Mouse (Mus musculus): ENCODE measurements at regions not wholly inside any gene's neighbourhood (a gene's known extent, or its start where the extent isn't known, plus 50 kb on each side); places are given as distances from the start of the nearest gene placed in this dataset.

DNA sequence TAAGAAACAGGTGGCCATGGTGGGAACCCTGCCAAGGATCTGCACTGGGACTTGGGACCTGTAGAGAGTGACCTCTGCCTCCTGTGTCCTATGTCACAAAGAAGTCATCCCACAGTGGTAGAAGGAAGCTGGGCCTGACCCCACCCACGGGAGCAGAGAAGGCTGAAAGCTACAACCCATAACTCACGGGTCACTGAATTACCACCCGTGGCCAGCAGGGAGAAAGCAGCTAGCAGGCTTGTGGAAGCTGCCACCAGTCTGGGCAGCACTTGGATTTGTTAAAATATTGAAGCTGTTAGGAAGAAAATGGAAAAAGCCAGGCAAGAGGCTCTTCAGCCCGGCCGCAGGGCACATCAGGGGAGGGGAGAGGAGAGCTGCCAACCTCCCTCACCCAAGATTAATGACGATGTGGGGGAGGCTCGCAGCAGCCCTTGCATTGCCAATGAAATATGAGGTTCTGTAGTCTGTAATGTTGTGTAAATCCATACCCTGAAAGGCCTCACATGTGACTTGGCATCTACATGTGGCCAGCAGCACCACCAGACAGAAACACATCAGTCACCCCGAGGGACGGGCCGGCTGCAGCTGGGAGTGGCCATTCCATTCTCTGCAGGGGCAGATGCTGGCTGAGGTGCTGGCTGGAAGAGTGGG lies 94.5 kb downstream of the Olfm1 start:
- DNase-seq: no peak

DNA sequence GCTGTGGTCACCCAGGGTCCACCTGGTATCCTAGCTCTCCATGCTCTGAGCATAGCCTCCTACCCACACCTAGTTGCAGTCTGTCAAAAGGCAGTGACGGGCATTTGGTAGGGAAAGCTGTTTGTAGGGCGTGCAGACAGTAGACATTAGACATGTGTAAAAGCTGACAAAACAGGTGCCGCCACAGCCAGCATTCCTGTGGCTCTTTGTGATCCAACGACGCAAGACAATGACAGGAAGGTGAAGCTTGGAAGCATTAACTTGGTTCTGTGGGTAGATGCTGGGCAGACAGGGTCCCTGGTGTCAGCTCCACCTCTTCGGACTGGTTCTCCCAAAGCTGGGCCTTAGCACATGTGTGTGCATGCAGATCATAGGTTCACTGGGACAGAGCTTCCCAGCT lies 96.5 kb downstream of the Olfm1 start:
- no peak for DNase-seq

DNA sequence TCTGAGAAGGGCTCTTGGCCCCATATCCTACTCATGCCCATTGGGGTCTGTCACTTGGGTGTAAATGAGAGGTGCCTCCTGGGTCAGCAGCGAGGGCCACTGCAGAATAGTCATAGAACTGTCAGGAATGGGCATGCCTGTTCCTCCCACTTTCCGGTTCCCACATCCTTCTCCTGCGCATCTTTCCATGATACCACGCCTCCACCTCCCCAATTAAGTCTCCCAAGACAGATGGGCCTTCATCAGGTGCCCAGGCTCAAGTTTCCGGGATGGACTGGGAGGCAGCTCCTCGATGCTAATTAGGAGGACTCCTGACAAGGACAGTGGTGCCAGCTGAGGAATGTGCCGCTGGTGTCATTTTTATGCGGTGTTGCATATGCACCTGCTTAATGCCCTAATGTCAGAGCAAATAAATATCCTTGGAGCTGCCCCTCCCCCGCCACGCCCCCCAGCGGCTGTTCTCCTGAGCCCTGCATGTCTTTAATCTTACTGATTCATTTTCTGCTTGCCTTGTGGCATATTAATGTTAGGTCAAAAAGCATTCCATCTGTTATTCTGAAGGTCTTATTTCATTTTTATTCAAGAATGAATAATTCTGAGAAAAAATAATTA lies 97.2 kb downstream of the Olfm1 start:
- no peak for DNase-seq

DNA sequence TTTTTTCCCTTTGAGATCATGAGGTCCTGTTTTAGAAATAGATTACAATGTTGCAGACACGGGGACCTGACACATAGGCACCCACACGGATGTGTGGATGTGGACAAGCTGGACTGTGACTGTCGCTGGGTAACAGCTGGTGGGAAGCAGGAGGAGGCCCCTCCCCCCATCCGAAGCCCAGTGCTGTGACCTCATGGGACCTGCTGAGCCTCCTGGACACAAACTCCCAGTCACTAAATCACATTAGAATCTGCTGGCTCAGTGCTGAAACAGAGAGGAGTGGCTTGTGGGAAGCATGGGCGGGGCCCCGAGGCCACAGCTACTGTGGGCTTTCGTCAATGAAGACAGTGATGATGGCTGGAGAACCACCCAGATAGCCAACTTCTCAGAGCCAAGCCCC lies 101.7 kb downstream of the Olfm1 start:
- no peak for DNase-seq

DNA sequence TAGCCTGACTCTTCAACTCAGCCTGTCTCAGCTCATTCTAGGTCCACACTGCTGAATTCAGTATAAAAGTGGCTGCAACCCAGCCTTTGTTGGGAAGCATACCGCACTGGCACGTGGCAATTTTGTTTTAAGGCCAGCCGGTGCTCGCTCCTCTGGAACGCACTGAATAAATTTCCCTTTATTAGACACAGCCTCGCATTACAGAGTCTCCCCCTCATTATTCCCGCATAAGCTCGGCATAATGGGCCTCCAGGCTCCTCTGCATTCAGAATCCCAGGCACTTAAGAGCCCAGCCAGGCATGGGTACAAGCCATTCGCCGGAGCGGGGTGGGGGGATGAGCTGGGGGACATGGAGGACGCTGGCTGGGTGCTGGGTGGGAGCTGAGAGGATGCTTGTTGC lies 103.4 kb downstream of the Olfm1 start:
- no peak for DNase-seq

DNA sequence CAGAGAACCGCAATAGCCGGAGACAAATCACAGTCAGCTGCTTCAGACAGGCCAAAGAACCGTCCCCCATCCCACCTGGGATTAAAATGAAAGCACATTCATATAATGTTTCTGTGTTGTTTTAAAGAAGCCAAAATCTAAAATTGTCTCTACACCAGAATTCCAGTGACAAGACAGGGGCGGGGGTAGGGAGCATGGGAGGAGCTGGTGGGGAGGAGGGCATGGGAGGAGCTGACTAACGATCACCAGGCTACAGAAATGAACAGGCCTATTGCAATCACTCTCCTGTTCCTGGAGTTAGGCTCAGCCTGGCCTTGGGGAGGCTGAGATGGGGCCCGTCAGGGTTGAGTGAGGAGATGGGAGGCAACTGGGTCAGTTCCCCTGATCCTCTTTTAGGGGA lies 105.9 kb downstream of the Olfm1 start:
- no peak for DNase-seq

DNA sequence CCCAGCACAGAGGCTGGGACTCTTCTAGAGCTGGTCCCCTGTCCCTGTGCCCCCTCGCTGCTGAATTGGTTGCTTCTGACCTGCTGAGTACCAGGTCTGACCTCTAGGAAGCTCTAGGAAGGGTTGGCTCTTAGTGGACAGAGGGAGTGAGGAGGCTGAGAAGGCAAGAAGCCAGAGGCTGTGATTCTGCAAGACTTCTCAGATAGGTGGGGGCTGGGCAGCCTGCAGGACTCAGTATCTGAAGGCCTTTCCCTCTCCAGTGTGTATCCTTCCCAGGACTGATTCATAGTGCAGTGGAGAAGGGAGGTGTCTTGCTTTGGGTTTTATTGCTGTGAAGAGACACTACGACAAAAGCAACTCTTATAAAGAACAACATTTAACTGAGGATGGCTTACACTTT lies 106.6 kb downstream of the Olfm1 start:
- no peak for DNase-seq

DNA sequence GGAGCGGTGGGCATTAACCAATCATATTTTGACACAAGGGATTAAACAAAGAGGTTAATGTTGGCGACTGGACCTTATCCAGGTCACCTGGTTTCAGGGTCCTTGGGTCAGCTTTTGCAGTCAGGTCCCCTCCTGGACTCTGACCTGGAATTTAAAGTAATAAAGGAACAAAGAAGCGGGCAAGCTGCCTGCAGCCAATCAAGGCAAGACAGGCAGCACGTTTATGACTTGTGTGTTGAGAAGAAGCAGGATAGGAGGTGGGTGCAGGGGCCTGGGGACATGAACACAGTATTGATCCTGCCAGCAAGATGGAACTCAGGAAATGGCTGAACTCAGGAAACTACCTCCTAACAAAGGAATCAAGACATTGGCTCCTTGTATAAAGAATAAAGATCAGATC lies 108.5 kb downstream of the Olfm1 start:
- DNase-seq: no peak

DNA sequence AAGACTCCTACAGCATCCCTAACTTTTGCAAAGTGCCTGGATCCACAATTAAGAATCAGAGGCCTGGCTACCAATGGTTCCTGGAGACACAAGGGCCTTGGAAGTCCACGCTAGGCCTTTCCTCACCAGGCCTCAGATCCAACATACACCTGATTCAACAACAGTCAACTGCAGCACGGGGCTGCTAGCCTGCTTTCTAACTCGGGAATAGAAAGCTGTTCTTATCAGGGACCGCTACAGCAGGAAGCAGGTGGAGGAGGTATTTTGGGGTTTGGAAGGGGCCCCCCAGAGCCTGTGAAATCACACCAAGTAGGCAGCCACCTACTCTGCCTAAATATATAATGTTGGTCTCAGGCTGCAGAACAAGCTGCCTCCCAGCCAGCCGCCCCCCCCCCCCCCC lies 111.1 kb downstream of the Olfm1 start:
- DNase-seq: no peak

DNA sequence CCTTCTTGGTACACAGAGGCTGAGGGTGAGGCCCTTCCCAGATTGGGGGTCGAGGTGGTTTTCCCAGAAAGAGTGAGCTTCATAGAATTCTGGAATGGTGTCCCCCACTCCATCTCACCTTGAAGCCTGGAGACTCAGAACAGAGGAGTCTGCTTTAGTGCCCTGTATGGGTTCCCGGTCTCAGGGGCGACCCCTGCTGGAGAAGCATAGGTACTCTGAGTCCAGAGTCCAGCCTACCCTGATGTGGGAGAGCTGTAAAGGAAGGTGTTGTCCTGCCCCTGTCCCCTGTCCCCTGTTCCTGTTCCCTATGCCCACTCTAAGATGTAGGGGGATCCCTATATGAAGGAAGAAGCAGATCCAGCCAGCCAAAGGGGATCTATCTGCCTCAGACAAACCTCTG lies 111.9 kb downstream of the Olfm1 start:
- peak; percentile 78 for DNase-seq

DNA sequence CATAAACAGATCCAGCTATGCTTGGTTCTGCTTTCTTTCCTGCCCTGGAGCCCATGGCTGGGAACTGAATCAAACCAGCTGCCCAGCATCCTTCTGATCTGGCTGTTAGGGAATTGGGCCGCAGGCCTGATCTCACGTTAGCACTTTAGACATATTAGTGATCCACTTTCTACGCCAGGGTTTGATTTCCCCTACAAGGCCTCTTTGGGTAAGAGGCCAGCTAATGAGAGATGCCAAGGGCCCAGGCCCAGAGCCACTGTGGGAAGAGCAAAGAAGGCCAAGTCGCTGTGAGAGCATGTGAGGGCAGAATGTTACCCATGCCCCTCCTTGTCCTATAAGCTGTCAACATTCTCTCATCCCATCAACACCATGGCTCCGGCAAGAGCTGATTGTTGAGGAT lies 116.3 kb downstream of the Olfm1 start:
- DNase-seq: no peak

DNA sequence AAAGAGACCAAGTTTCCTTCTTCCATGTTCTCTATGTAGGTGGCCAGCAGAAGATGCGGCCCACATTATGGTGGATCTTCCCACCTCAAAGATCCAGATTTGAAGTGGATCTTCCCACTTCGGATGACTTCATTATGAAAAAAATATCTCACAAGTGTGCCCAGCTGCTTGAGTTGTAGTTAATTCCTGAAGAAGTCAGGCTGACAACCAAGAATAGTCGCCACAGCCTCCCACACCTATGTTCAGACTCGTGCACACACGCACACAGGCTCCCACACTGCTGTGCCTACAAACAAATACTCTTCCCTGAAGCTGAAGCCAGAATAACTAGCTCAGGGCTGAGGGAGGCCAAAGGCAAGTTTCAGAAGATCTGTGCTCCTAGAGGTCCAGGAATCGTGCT lies 119.4 kb downstream of the Olfm1 start:
- no peak for DNase-seq

DNA sequence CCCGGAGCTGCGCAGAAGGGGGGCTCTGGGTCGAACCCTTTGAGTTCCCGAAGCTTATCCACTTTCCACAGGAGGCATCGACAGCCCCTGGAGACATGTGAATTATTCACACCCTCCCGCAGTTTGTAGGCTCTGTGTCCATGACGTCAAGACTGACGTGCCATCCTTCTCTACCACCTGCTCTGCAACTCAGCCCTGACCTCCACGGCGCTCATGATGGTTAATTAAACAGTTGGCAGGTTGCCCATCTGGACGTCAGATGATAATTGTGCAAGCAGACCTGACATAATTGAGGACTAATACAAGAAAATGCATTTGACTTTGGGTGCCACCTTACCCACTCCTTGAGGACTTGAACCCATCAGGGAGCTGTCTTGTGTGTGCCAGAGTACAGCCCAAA lies 121.1 kb upstream of the Ppp1r26 start:
- DNase-seq: no peak

DNA sequence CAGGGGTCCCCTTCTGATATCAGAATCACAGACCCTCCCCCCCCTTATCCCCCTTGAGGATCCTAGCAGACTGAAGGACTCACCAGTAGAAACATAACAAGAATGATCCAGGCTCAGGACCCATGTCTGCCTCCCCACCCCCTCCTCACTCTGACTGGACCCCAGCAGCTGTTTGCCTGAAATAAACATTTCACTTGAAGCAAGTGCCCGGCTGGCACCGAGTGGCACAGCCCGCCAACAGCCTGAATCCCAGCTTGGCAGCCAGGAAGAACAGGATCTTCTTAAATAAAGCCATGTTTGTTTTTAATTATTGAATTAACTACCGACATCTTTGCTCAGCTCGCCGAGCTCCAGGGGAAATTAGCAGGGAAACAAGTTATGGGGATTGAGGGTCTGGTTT lies 120.5 kb upstream of the Ppp1r26 start:
- DNase-seq: no peak

DNA sequence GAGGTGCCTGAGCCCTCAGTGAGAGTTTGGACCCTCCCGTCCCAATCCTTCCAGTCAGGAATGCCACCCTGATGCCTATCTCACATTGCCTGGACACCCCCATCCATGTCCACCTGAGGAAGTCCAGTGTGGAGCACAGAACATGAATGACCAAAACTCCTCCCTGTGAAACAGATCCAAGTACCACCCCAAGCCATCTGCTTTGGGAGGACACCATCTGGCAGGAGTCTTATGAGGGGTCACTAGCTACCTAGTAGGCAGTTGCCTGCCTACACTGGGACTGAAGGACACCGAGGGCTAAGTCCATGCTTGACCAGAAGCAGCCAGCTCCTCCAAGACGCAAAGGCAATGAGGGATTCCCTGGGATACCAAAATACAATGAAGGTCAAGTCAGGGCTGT lies 119.9 kb upstream of the Ppp1r26 start:
- no peak for DNase-seq

DNA sequence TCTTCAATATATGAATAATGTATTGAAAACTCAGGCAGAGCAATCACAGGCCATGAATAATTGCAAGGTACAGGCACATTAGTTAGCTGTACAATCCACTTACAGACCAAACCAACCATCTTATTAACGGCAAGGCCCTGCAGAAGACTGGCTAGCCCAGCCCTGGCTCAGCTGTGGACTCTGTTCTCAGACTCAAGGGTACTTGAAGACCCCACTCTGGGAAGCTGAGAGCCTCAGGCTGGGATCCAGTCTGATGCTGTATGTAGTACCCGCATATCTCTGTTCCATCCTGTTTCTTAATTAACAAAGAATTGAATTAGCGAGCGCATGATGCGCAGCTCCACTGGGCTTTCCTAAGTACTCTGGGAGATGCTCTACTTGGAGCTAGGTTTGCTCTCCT lies 117.5 kb upstream of the Ppp1r26 start:
- no peak for DNase-seq

DNA sequence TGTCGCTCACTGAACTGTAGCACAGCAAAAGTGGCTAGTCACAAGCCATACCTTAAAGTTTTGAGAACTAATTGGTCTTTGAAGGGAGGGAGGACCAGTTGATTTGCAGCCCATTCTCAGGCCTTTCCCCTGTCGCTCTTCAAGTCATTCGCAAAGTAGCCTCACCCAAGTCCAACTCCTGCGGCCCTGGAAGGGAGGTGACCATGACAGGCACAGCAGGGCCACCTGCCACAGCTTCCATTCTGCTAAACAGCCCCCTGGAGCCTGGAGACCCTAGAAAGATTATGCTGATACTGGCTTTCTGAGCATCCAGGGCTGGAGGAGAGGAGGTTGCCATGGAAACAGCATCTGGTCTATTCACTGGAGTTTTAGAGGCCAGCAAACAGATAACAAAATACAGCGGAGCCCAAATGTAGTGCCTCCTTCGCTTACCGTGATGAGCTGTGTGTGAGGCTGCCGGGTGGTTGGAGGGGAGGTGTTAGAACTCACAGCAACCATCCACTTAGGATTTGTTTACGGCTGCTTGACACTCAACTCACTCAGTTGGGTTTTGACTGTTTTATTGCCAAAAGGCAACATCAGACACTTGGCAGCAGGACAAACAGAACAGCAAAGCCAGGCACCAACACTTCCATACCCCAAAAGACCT lies 111.3 kb upstream of the Ppp1r26 start:
- DNase-seq: no peak

DNA sequence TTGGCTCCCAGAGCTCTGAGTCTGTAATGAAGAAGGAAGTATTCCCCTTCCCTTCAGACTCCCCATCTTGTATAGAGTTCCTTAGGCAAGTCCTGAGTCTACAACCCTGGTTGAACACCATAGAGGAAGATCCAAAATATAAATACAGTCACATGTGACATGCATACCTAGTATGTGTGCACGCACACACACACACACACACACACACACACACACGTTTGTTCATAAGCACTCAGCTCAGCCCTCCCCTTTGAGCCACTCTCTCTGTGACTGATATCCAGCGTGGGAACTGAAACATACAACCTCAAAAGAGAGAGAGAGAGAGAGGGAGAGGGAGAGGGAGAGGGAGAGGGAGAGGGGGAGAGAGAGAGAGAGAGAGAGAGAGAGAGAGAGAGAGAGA lies 110.8 kb upstream of the Ppp1r26 start:
- DNase-seq: no peak

DNA sequence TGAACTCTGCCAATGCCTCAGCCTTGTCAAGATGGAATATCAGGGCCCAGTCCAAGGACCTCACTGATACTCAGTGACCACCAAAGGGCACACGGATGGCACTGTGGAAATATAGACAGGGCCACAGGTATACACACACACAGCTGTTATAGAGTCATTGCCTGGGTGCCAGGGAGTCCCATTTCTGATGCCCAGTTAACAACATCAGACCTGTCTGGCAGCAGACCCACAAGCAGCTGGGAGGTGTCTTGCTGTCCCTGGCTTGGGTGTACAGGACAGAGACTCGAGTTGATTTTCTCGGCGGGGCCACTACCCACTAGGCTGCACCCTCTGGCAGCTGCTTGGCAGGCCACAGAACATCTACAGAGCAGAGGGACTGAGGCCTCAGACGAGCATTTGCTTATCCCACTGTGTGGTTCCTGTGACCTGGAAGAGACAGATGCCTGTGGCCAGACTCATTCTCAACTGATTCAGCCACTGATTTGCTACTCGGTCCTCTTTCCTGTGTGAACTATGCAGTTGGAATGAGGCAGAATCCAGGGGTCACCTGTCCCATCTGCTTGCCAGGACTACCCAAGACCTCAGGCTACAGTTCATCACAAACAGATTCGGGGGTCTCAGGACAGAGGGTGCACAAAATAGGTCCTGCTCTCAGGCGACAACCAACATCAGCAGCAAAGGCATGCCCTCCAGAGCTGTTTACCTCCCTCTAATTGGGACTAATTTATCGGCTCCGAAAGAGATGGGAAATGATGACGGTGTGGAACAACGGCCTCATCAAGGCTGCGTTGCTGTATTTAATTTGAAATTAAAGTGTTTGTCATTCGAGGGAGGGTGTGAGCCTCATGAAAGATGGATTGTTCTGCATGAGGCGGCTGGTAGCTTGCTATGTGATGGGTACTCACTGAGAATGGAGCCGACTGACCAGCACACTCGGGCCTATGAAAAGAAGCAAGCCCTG lies 110.0 kb upstream of the Ppp1r26 start:
- DNase-seq: no peak

DNA sequence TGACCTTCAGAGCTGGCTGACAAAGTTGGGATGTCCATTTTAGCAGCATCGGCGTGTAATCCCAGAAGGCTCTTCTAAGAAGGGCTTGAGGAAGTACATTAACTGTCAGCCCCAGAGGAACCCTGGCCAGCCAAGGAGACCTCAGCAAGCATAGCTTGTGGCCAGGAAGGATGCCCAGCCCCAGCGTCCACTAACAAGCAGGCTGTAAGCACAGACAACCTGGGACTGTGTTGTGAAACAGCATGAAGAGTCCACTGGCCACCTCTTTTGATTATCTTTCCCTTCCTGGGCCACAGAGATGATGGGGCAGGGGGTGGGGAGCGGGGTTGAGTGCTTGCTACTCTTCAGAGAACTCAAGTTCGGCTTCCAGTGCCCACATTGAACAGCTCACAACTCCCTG lies 109.0 kb upstream of the Ppp1r26 start:
- no peak for DNase-seq

DNA sequence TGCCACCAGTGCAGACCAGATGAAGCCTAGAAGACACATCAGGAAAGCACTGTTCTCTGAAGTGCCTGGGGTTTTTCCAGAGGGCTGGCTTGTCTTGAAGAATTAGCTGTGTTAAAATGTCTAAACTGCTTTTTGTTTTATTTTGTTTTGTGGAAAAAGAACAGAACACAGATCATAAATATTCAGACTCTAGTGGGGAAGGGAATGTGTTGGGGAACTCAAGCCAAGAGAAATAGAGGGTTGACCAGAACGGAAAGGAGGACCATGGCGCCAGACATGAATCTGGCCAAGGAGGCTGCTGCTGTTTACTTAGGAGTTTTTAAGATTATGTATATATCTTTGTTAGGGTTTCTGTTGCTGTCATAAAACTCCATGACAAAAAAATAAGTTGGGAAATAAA lies 105.3 kb upstream of the Ppp1r26 start:
- DNase-seq: no peak

DNA sequence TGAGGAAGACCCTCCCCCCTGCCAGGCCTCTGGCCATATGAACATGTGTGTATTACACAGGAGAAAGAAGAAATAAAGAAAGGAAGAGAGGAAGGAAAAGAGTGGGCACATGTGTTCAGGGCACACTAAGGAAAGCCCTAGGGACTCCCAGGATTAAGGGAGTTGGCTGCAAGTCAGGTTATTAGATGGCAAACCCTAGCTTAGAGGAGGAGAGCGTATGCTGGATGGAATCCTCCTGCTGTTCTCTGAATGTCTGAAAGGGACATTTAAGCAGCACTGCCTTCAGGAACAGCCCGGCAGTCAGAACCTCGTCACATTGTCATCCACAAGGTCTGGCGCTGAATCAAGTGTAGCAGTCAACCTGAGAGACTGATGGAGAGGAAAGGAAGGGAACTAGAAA lies 98.1 kb upstream of the Ppp1r26 start:
- DNase-seq: no peak

DNA sequence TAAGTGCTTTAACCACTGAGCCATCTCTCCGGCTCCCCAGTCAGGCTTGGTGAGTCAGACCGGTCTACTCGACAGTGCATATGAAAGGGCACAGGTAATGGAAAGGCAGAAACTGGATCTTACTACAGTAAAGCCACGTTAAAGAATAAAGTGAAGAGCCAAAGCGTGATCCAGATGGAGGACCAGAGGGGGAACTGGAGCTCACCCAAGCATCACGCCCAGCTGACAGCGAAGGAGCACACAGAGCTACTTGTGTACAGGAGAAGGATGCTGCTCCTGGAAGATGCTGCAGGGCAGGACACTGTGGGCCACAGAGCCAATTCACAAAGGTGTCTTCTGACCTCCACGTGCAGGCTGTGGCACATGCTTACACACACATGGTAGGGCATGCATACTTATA lies 96.7 kb upstream of the Ppp1r26 start:
- DNase-seq: no peak

DNA sequence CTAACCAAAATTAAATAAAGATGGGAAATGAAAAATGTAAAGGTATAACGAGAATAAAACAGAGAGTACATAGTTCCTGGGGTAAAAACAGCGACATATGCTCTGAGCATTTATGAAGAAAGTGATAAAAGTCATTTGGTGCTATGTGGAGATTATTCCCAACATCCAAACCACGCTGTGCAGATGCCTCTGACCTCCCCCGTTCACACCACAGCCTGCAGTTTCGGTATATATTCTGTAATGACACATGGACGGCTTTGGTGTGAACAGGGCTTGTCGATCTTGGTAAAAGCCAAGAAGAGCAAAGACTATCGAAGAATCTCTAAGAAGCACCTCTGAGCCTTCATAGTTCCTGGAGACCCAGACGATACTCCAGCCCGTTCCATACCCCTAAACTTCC lies 95.2 kb upstream of the Ppp1r26 start:
- no peak for DNase-seq

Data from liver (tissue).